Mouse (Mus musculus) MEL (cell line): ENCODE measurements around the gene Crim1. TPM values are rescaled to one million over a fixed set of nuclear protein-coding genes. Genes with fewer than 3 reads are reported as not detected.
A peak's percentile ranks its signal among the peaks of the same experiment; 100 is the strongest.

Experiments used
- DNase-seq: peaks from one replicate; pipeline ENCODE4 v3.0.0; 2011; ENCODE audit warnings: low read depth, low spot score
- H3K27ac ChIP-seq: 2 replicates; pipeline ENCODE4 v1.5.1; 2012; ENCODE audit warnings: low read depth, mild to moderate bottlenecking, control low read depth, low read length, moderate library complexity; ENCODE audit not compliant: control insufficient read depth
- H3K27me3 ChIP-seq, 2 experiments: fragments of 150-350 bp in 1 of 2; sonication (generic) in 1 of 2; 2 replicates each; pipeline ENCODE4 v1.6.1; 2012; ENCODE audit warnings: low read length in 2 of 2, mild to moderate bottlenecking in 2 of 2, improper control_type of control experiment in 1 of 2, moderate library complexity in 1 of 2; ENCODE audit not compliant: insufficient read depth in 2 of 2, control insufficient read depth in 1 of 2
- H3K36me3 ChIP-seq, 2 experiments: 2 replicates each; pipeline ENCODE4 v1.6.1; 2012 to 2014; ENCODE audit warnings: low read length in 2 of 2, improper control_type of control experiment in 1 of 2, inconsistent platforms in 1 of 2, mild to moderate bottlenecking in 1 of 2; ENCODE audit not compliant: insufficient read depth in 2 of 2, control insufficient read depth in 1 of 2
- H3K4me1 ChIP-seq, 2 experiments: fragments of 150-350 bp in 1 of 2; sonication (generic) in 1 of 2; 2 replicates each; pipeline ENCODE4 v1.6.1; 2012; ENCODE audit warnings: low read length in 2 of 2, improper control_type of control experiment in 1 of 2, mild to moderate bottlenecking in 1 of 2; ENCODE audit not compliant: insufficient read depth in 2 of 2, control insufficient read depth in 1 of 2
- H3K4me3 ChIP-seq, 2 experiments: fragments of 150-350 bp in 1 of 2; sonication (generic) in 1 of 2; 2 replicates each; pipeline ENCODE4 v1.5.1; 2012; ENCODE audit warnings: low read depth in 2 of 2, low read length in 2 of 2, mild to moderate bottlenecking in 2 of 2, moderate library complexity in 2 of 2, control low read depth in 1 of 2, improper control_type of control experiment in 1 of 2; ENCODE audit not compliant: control insufficient read depth in 1 of 2, insufficient read depth in 1 of 2
- H3K79me2 ChIP-seq: 2 replicates; pipeline ENCODE4 v1.6.1; 2012; ENCODE audit warnings: mild to moderate bottlenecking, low read length, moderate library complexity; ENCODE audit not compliant: control insufficient read depth, poor library complexity, insufficient read depth
- H3K9ac ChIP-seq: 2 replicates; pipeline ENCODE4 v1.6.1; 2012; ENCODE audit warnings: low read depth, mild to moderate bottlenecking, control low read depth, low read length, moderate library complexity; ENCODE audit not compliant: control insufficient read depth, poor library complexity, severe bottlenecking
- H3K9me3 ChIP-seq: fragments of 150-350 bp; sonication (generic); replicated peaks from 2 replicates; pipeline ENCODE4 v1.6.1; 2012; ENCODE audit warnings: mild to moderate bottlenecking, low read length, improper control_type of control experiment, moderate library complexity; ENCODE audit not compliant: insufficient read depth
- BHLHE40 ChIP-seq: IDR thresholded peaks from 2 replicates; pipeline ENCODE4 v1.6.1; 2012; ENCODE audit warnings: low read depth, mild to moderate bottlenecking, inconsistent platforms, low read length, improper control_type of control experiment, borderline replicate concordance
- CHD1 ChIP-seq: IDR thresholded peaks from 2 replicates; pipeline ENCODE4 v1.6.1; 2012; ENCODE audit warnings: low read depth, mild to moderate bottlenecking, inconsistent platforms, low read length, improper control_type of control experiment
- CHD2 ChIP-seq: IDR thresholded peaks from 2 replicates; pipeline ENCODE4 v1.6.1; 2011; ENCODE audit warnings: low read length, improper control_type of control experiment
- CTCF ChIP-seq, 3 experiments: IDR thresholded peaks in 2 of 3; conservative IDR thresholded peaks in 1 of 3; 2 replicates each; pipeline ENCODE4 v1.5.1; 2011 to 2012; ENCODE audit warnings: low read length in 3 of 3, low read depth in 2 of 3, mild to moderate bottlenecking in 2 of 3, improper control_type of control experiment in 1 of 3, inconsistent platforms in 1 of 3, mixed read lengths in 1 of 3, moderate library complexity in 1 of 3; ENCODE audit not compliant: control insufficient read depth in 1 of 3, insufficient read depth in 1 of 3, poor library complexity in 1 of 3, severe bottlenecking in 1 of 3
- E2F4 ChIP-seq: IDR thresholded peaks from 2 replicates; pipeline ENCODE4 v1.6.1; 2011; ENCODE audit warnings: low read depth, low read length, improper control_type of control experiment, borderline replicate concordance
- ELF1 ChIP-seq: IDR thresholded peaks from 2 replicates; pipeline ENCODE4 v1.6.1; 2014; ENCODE audit warnings: low read depth, mild to moderate bottlenecking, inconsistent platforms, low read length, improper control_type of control experiment, moderate library complexity
- EP300 ChIP-seq, 2 experiments: IDR thresholded peaks; 2 replicates each; pipeline ENCODE4 v1.6.1; 2011; ENCODE audit warnings: improper control_type of control experiment in 2 of 2, low read length in 2 of 2, low read depth in 1 of 2, mild to moderate bottlenecking in 1 of 2
- ETS1 ChIP-seq: IDR thresholded peaks from 2 replicates; pipeline ENCODE4 v1.6.1; 2012; ENCODE audit warnings: low read depth, mild to moderate bottlenecking, inconsistent platforms, low read length, improper control_type of control experiment, moderate library complexity
- GABPA ChIP-seq: IDR thresholded peaks from 2 replicates; pipeline ENCODE4 v1.6.1; 2012; ENCODE audit warnings: low read depth, mild to moderate bottlenecking, inconsistent platforms, low read length, improper control_type of control experiment, moderate library complexity
- GATA1 ChIP-seq: IDR thresholded peaks from 2 replicates; pipeline ENCODE4 v1.6.1; 2011; ENCODE audit warnings: low read depth, low read length, improper control_type of control experiment
- HCFC1 ChIP-seq: IDR thresholded peaks from 2 replicates; pipeline ENCODE4 v1.6.1; 2012; ENCODE audit warnings: low read depth, mild to moderate bottlenecking, inconsistent platforms, low read length, improper control_type of control experiment, moderate library complexity
- KAT2A ChIP-seq: conservative IDR thresholded peaks from 2 replicates; pipeline ENCODE4 v1.6.1; 2012; ENCODE audit warnings: low read depth, low read length, improper control_type of control experiment, inconsistent platforms
- MAFK ChIP-seq: IDR thresholded peaks from 2 replicates; pipeline ENCODE4 v1.6.1; 2011; ENCODE audit warnings: low read depth, mild to moderate bottlenecking, low read length, improper control_type of control experiment, borderline replicate concordance
- MAX ChIP-seq: IDR thresholded peaks from 2 replicates; pipeline ENCODE4 v1.6.1; 2011; ENCODE audit warnings: low read length, improper control_type of control experiment
- MAZ ChIP-seq: IDR thresholded peaks from 2 replicates; pipeline ENCODE4 v1.6.1; 2012; ENCODE audit warnings: low read depth, mild to moderate bottlenecking, inconsistent platforms, low read length, improper control_type of control experiment
- MEF2A ChIP-seq: IDR thresholded peaks from 2 replicates; pipeline ENCODE4 v1.6.1; 2014; ENCODE audit warnings: low read depth, mild to moderate bottlenecking, inconsistent platforms, low read length, improper control_type of control experiment; ENCODE audit not compliant: poor library complexity, insufficient replicate concordance, severe bottlenecking; ENCODE audit errors: extremely low read depth
- MYB ChIP-seq: IDR thresholded peaks from 2 replicates; pipeline ENCODE4 v1.6.1; 2011; ENCODE audit warnings: mild to moderate bottlenecking, low read depth, low read length, improper control_type of control experiment
- MYC ChIP-seq: IDR thresholded peaks from 2 replicates; pipeline ENCODE4 v1.6.1; 2011; ENCODE audit warnings: low read depth, mild to moderate bottlenecking, low read length, improper control_type of control experiment, moderate library complexity
- NRF1 ChIP-seq: IDR thresholded peaks from 2 replicates; pipeline ENCODE4 v1.6.1; 2014; ENCODE audit warnings: low read depth, mild to moderate bottlenecking, inconsistent platforms, low read length, improper control_type of control experiment, moderate library complexity; ENCODE audit not compliant: poor library complexity, insufficient read depth, severe bottlenecking
- POLR2A ChIP-seq, 2 experiments: IDR thresholded peaks; 2 replicates each; pipeline ENCODE4 v1.6.1; 2011 to 2012; ENCODE audit warnings: low read length in 2 of 2, mild to moderate bottlenecking in 2 of 2, control low read depth in 1 of 2, improper control_type of control experiment in 1 of 2, low read depth in 1 of 2, moderate library complexity in 1 of 2; ENCODE audit not compliant: control insufficient read depth in 1 of 2, insufficient read depth in 1 of 2, poor library complexity in 1 of 2
- POLR2AphosphoS2 ChIP-seq: IDR thresholded peaks from 2 replicates; pipeline ENCODE4 v1.6.1; 2011; ENCODE audit warnings: low read length, improper control_type of control experiment
- RAD21 ChIP-seq: IDR thresholded peaks from 2 replicates; pipeline ENCODE4 v1.6.1; 2011; ENCODE audit warnings: mild to moderate bottlenecking, low read depth, low read length, improper control_type of control experiment
- RCOR1 ChIP-seq: IDR thresholded peaks from 2 replicates; pipeline ENCODE4 v1.6.1; 2012; ENCODE audit warnings: low read depth, mild to moderate bottlenecking, inconsistent platforms, low read length, improper control_type of control experiment
- TAL1 ChIP-seq: IDR thresholded peaks from 2 replicates; pipeline ENCODE4 v1.6.1; 2012; ENCODE audit warnings: mild to moderate bottlenecking, inconsistent platforms, low read length, moderate library complexity, mixed read lengths
- TCF12 ChIP-seq: IDR thresholded peaks from 2 replicates; pipeline ENCODE4 v1.6.1; 2014; ENCODE audit warnings: low read depth, mild to moderate bottlenecking, inconsistent platforms, low read length, improper control_type of control experiment, moderate library complexity
- UBTF ChIP-seq: IDR thresholded peaks from 2 replicates; pipeline ENCODE4 v1.6.1; 2012; ENCODE audit warnings: low read depth, mild to moderate bottlenecking, inconsistent platforms, low read length, improper control_type of control experiment, moderate library complexity, borderline replicate concordance; ENCODE audit not compliant: insufficient read depth
- USF1 ChIP-seq: IDR thresholded peaks from 2 replicates; pipeline ENCODE4 v1.6.1; 2014; ENCODE audit warnings: low read depth, mild to moderate bottlenecking, inconsistent platforms, low read length, improper control_type of control experiment, moderate library complexity
- USF2 ChIP-seq, 2 experiments: IDR thresholded peaks; 2 replicates each; pipeline ENCODE4 v1.6.1; 2011 to 2012; ENCODE audit warnings: improper control_type of control experiment in 2 of 2, low read length in 2 of 2, borderline replicate concordance in 1 of 2, inconsistent platforms in 1 of 2, low read depth in 1 of 2, mild to moderate bottlenecking in 1 of 2; ENCODE audit not compliant: insufficient read depth in 1 of 2
- ZC3H11A ChIP-seq: IDR thresholded peaks from 2 replicates; pipeline ENCODE4 v1.6.1; 2012; ENCODE audit warnings: low read depth, mild to moderate bottlenecking, inconsistent platforms, low read length, improper control_type of control experiment
- ZKSCAN1 ChIP-seq: IDR thresholded peaks from 2 replicates; pipeline ENCODE4 v1.6.1; 2012; ENCODE audit warnings: low read depth, mild to moderate bottlenecking, inconsistent platforms, low read length, improper control_type of control experiment, moderate library complexity
- ZMIZ1 ChIP-seq: IDR thresholded peaks from 2 replicates; pipeline ENCODE4 v1.6.1; 2012; ENCODE audit warnings: low read depth, mild to moderate bottlenecking, inconsistent platforms, low read length, improper control_type of control experiment, moderate library complexity
- ZNF384 ChIP-seq: IDR thresholded peaks from 2 replicates; pipeline ENCODE4 v1.6.1; 2012; ENCODE audit warnings: low read depth, mild to moderate bottlenecking, inconsistent platforms, low read length, improper control_type of control experiment
- polyA plus RNA-seq, 2 experiments: library from polyadenylated mRNA; stranded (reverse) in 1 of 2; unstranded in 1 of 2; fragments of >175 nt in 1 of 2; fragments of >200 nt in 1 of 2; gene quantifications; 2 replicates each; pipeline versions ENCODE4 v1.2.1 to v1.2.4; 2012; ENCODE audit warnings: low replicate concordance in 2 of 2, low read depth in 1 of 2; ENCODE audit not compliant: insufficient read length in 2 of 2, insufficient read depth in 1 of 2, missing spikeins in 1 of 2
- total RNA-seq: library from RNA; depleted of rRNA; stranded (reverse); fragments of 300-350 nt; gene quantifications from 2 replicates; pipeline ENCODE4 v1.2.3, GENCODE M21; 2012

The Crim1 gene
- total and polyA plus RNA-seq, 3 experiments: not detected

DNA sequence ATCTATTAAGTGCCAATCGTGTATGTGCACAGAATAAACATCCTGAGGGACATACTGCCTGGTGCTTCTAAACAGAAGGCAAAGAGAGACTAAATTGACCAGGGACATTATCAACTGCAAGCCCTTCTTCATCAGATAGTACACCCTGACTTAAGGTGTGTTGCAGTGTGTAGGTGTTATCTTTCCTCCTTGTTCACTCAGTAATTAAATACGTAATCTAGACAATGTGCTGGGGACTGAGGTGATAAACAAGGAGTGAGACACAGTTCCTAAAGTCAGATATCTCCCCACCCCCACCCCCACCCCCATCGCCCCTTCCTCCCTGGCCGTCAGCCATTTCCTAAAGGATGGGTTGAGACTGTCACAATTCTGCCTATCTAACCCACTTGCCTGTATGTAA lies 127.1 kb downstream of the Crim1 start:
- peaks cover 7 to 21% of the 10 kb centered on the region in 2 experiments; a peak in 3 of 4 replicates for H3K4me1 ChIP-seq
- H3K79me2 ChIP-seq: no peaks in the 10 kb centered on the region
- 0 out of 2 replicates have a peak overlapping the region, but pooled peaks have one; percentile 16 for H3K27ac ChIP-seq
- TF ChIP-seq MEF2A (no peak), ZKSCAN1 (no peak), MAX (no peak), ZMIZ1 (no peak), ELF1 (no peak), POLR2A (IDR thresholded peaks at IDR 0.05; ENCODE audit: control insufficient read depth in 1 of 2, insufficient read depth in 1 of 2, low read depth in 1 of 2, low read length in 2 of 2, poor library complexity in 1 of 2) (no peak), KAT2A (no peak), NRF1 (no peak), MYB (no peak), MYC (no peak), CTCF (IDR thresholded peaks at IDR 0.05 in 2 of 3, conservative IDR thresholded peaks at IDR 0.05 in 1 of 3; ENCODE audit: control insufficient read depth in 1 of 3, insufficient read depth in 1 of 3, low read depth in 2 of 3, low read length in 3 of 3, poor library complexity in 1 of 3, severe bottlenecking in 1 of 3) (no peak), ZC3H11A (no peak), MAFK (no peak), EP300 (IDR thresholded peaks at IDR 0.05; ENCODE audit: low read depth in 1 of 2, low read length in 2 of 2) (peak; percentile 50 to 56; a peak in 2 of 4 replicates), HCFC1 (no peak), CHD1 (no peak), POLR2AphosphoS2 (no peak), USF1 (no peak), ETS1 (peak; percentile 63; the same call in 1 of the 2 replicates), GATA1 (peak; percentile 45), USF2 (IDR thresholded peaks at IDR 0.05; ENCODE audit: borderline replicate concordance in 1 of 2, insufficient read depth in 1 of 2, low read depth in 1 of 2, low read length in 2 of 2) (no peak), RAD21 (no peak), CHD2 (no peak), MAZ (no peak), TCF12 (peak; percentile 30; the same call in 1 of the 2 replicates), E2F4 (no peak), UBTF (no peak), RCOR1 (no peak), TAL1 (no peak), BHLHE40 (no peak), ZNF384 (no peak), GABPA (no peak)
- H3K9me3 ChIP-seq: no peaks in the 10 kb centered on the region
- peaks cover 0 to 16% of the 10 kb centered on the region in 2 experiments; a peak in 2 of 4 replicates for H3K36me3 ChIP-seq
- no peak overlapping the region for H3K9ac ChIP-seq
- H3K4me3 ChIP-seq: no peak overlapping the region
- no peaks in the 10 kb centered on the region for H3K27me3 ChIP-seq
- peak; percentile 17 for DNase-seq
